Mouse (Mus musculus): ENCODE measurements around the gene Irf7.

DNA sequence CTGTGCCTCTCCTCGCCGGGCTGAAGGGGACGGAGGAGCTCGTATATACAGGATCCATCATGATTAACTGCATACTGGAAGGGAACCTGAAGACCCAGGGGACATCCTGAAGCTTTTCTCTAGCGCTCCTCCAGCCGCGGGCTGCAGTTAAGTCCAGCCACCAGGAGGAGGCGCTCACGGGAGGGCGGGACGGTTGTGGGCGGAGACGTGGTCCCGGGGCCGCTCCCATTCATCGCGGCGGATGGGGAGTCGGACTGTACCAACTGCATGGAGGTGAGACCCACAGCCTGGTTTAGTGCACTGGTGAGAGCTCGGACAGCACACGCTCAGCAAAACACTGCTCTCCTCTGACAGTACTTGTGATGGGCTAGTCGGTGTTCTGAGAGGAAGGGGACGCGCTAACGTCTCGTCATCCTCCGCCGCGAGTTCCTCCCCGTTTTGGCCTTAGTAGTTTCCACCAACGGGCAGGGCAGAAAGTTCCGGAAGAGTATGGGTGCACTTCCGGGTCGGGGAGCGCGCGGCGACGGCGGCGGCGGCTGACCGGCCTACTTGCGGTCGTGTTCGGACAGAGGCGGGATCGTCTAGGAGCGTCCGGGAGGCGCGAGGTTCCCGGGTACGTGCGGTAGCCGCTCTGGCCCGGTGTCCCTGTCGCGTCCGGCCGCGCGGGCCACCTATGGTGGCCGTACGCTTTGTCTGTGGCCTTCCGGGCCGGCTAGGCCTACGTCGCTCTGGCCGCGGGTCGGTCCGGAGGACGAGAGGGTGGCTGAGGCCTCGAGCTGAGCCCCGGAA lies 37.8 kb downstream of the Irf7 start, which contains the start of gene Phrf1:
- peak; percentile 48; the same call in 1 of the 2 replicates for TF ChIP-seq POLR2A (IDR thresholded peaks at IDR 0.05; ENCODE audit: borderline replicate concordance, control insufficient read depth, low read depth, low read length)
- peak; percentile 97 for TF ChIP-seq CTCF (IDR thresholded peaks at IDR 0.05; ENCODE audit: control insufficient read depth, insufficient read depth, low read length)

Measured in bone marrow, adult 2 months (tissue).